ENCODE assay signal across 8 mouse cellular contexts in genomic region chr12:28750021-28750633, GRCm38 (mm10). TPM values are rescaled to one million over a fixed set of nuclear protein-coding genes. Genes with fewer than 3 reads are reported as not detected.
A peak's percentile ranks its signal among the peaks of the same experiment; 100 is the strongest.
DNase-seq lines count a peak whose midpoint lies in the region; ATAC-seq and TF ChIP-seq lines count a peak whose summit lies in the region.

Gene Trappc12 (minus strand): TSS chr12:28750472.

- H3K4me2 ChIP-seq in embryonic facial prominence, embryonic 13.5 days, result peak within 1 kb of the TSS; percentile 91
- H3K4me2 ChIP-seq in limb, embryonic 12.5 days, result peak within 1 kb of the TSS; percentile 96
- peak within 1 kb of the TSS; percentile 90 for H3K4me2 ChIP-seq in midbrain, embryonic 15.5 days

- H3K27me3 ChIP-seq in embryonic facial prominence, embryonic 13.5 days, result no peaks in the 10 kb centered on the region
- no peaks in the 10 kb centered on the region for H3K27me3 ChIP-seq in kidney, adult 2 months (replicated peaks; ENCODE audit: control insufficient read depth, insufficient read depth, low read length)
- H3K27me3 ChIP-seq in limb, embryonic 12.5 days, result no peaks in the 10 kb centered on the region
- no peaks in the 10 kb centered on the region for H3K27me3 ChIP-seq in midbrain, embryonic 15.5 days (replicated peaks)
- H3K27me3 ChIP-seq in spleen, adult 2 months (ENCODE audit: control insufficient read depth, insufficient read depth, low read length), result no peaks in the 10 kb centered on the region

- no peak for TF ChIP-seq POLR2A in kidney, adult 2 months (IDR thresholded peaks at IDR 0.05; ENCODE audit: low read depth, low read length)
- peak; percentile 9; the same call in 1 of the 2 replicates for TF ChIP-seq POLR2A in spleen, adult 2 months (IDR thresholded peaks at IDR 0.05; ENCODE audit: low read depth, low read length)

- TF ChIP-seq CTCF in kidney, adult 2 months (conservative IDR thresholded peaks at IDR 0.05; ENCODE audit: insufficient read depth, insufficient read length, low read depth, low read length), result no peak
- TF ChIP-seq CTCF in spleen, adult 2 months (IDR thresholded peaks at IDR 0.05; ENCODE audit: extremely low read depth, insufficient read depth, insufficient read length, insufficient replicate concordance), result no peak

- peak; percentile 87 for DNase-seq in 3134 (ENCODE audit: extremely low read depth, insufficient read length, low spot score)
- DNase-seq in adrenal gland, postnatal 36 days, result peak; percentile 89 to 94
- peak; percentile 91 to 93 for DNase-seq in heart, adult 18-20 months
- peak; percentile 93 for DNase-seq in kidney, adult 2 months
- peak; percentile 80 to 89 for DNase-seq in spleen, adult 2 months (ENCODE audit: low read depth in 1 of 2, low spot score in 2 of 2)

- ATAC-seq in embryonic facial prominence, embryonic 13.5 days (ENCODE audit: insufficient number of reproducible peaks, insufficient read depth, low FRiP score, low TSS enrichment, low read depth), result peak; percentile 85
- ATAC-seq in limb, embryonic 12.5 days (ENCODE audit: insufficient number of reproducible peaks, insufficient read depth, low FRiP score, low TSS enrichment, low read depth), result peak; percentile 85
- peak; percentile 89 for ATAC-seq in midbrain, embryonic 15.5 days (replicated peaks)

- H3K4me3 ChIP-seq in embryonic facial prominence, embryonic 13.5 days, result peak within 1 kb of the TSS; percentile 84
- H3K4me3 ChIP-seq in kidney, adult 2 months (ENCODE audit: insufficient read depth, low read depth, low read length), result peak within 1 kb of the TSS; percentile 95
- H3K4me3 ChIP-seq in limb, embryonic 12.5 days (replicated peaks), result peak within 1 kb of the TSS; percentile 76
- H3K4me3 ChIP-seq in midbrain, embryonic 15.5 days, result peak within 1 kb of the TSS; percentile 89
- H3K4me3 ChIP-seq in spleen, adult 2 months (ENCODE audit: extremely low read depth, insufficient read depth, insufficient read length), result peak within 1 kb of the TSS; percentile 76

- no peaks in the 10 kb centered on the region for H3K9me3 ChIP-seq in embryonic facial prominence, embryonic 13.5 days
- H3K9me3 ChIP-seq in limb, embryonic 12.5 days, result no peaks in the 10 kb centered on the region
- no peaks in the 10 kb centered on the region for H3K9me3 ChIP-seq in midbrain, embryonic 15.5 days

- H3K4me1 ChIP-seq in embryonic facial prominence, embryonic 13.5 days, result peaks cover 11% of the 10 kb centered on the region
- H3K4me1 ChIP-seq in kidney, adult 2 months (ENCODE audit: control insufficient read depth, insufficient read depth, low read length), result peaks cover 6% of the 10 kb centered on the region; the same call in 1 of the 2 replicates
- H3K4me1 ChIP-seq in limb, embryonic 12.5 days (replicated peaks), result peaks cover 20% of the 10 kb centered on the region
- peaks cover 49% of the 10 kb centered on the region for H3K4me1 ChIP-seq in midbrain, embryonic 15.5 days
- peaks cover 5% of the 10 kb centered on the region; the same call in 1 of the 2 replicates for H3K4me1 ChIP-seq in spleen, adult 2 months (ENCODE audit: control insufficient read depth, insufficient read depth, insufficient read length)

- WGBS in embryonic facial prominence, embryonic 13.5 days, result under 1% methylated on average over 41 of the region's 41 CpGs
- under 1% methylated on average over 41 of the region's 41 CpGs for WGBS in kidney, adult 2 months
- WGBS in limb, embryonic 12.5 days, result 2% methylated on average over 41 of the region's 41 CpGs
- WGBS in midbrain, embryonic 15.5 days, result under 1% methylated on average over 41 of the region's 41 CpGs
- under 1% methylated on average over 41 of the region's 41 CpGs for WGBS in spleen, adult 2 months

- H3K9ac ChIP-seq in embryonic facial prominence, embryonic 13.5 days, result peak within 1 kb of the TSS; percentile 85
- peak within 1 kb of the TSS; percentile 80 for H3K9ac ChIP-seq in limb, embryonic 12.5 days (replicated peaks)
- peak within 1 kb of the TSS; percentile 84 for H3K9ac ChIP-seq in midbrain, embryonic 15.5 days

- peak within 1 kb of the TSS; percentile 11; the same call in 1 of the 2 replicates for H3K27ac ChIP-seq in embryonic facial prominence, embryonic 13.5 days
- H3K27ac ChIP-seq in kidney, adult 2 months (ENCODE audit: insufficient read depth, low read depth, low read length), result peak within 1 kb of the TSS; percentile 44
- H3K27ac ChIP-seq in limb, embryonic 12.5 days, result no peak within 1 kb of the TSS
- peak within 1 kb of the TSS; percentile 75 for H3K27ac ChIP-seq in midbrain, embryonic 15.5 days
- peak within 1 kb of the TSS; percentile 34 for H3K27ac ChIP-seq in spleen, adult 2 months (ENCODE audit: insufficient read depth, low read length)

- peaks cover 22% of the 10 kb centered on the region for H3K36me3 ChIP-seq in embryonic facial prominence, embryonic 13.5 days
- H3K36me3 ChIP-seq in kidney, adult 2 months (ENCODE audit: control insufficient read depth, insufficient read depth, low read length), result no peaks in the 10 kb centered on the region
- H3K36me3 ChIP-seq in limb, embryonic 12.5 days, result peaks cover 23% of the 10 kb centered on the region
- H3K36me3 ChIP-seq in midbrain, embryonic 15.5 days (replicated peaks), result peaks cover 11% of the 10 kb centered on the region; the same call in 1 of the 2 replicates
- peaks cover 12% of the 10 kb centered on the region for H3K36me3 ChIP-seq in spleen, adult 2 months (ENCODE audit: control insufficient read depth, insufficient read depth, low read length)

RNA-seq across cellular contexts. Expression of gene Trappc12, which starts in this region (rescaled TPM):
- total RNA-seq in adrenal gland, postnatal 36 days (2021), result 10 to 100 TPM; 35.8 to 43.0 TPM
- polyA plus RNA-seq in embryonic facial prominence, embryonic 13.5 days (2015; fragmentation: Nextera tagmentation; extraction: Ambion mirVana), result 45.0 and 47.1 TPM in 2 replicates
- total RNA-seq in heart, adult 18-20 months (2021), result 10 to 100 TPM; 22.4 to 22.5 TPM
- polyA plus RNA-seq in kidney, adult 2 months (2012; rRNA removed), result 30.1 and 30.6 TPM in 2 replicates
- polyA plus RNA-seq in limb, embryonic 12.5 days (2016; fragmentation: Nextera tagmentation; extraction: Ambion mirVana), result 42.1 and 43.0 TPM in 2 replicates
- 46.4 and 46.7 TPM in 2 replicates for polyA plus RNA-seq in midbrain, embryonic 15.5 days (2015; fragmentation: Nextera tagmentation; extraction: Ambion mirVana)
- 18.7 and 22.0 TPM in 2 replicates for polyA plus RNA-seq in spleen, adult 2 months (2012; rRNA removed)
